Comparison of ENCODE assay signal across 18 mouse cellular contexts in the genomic region with DNA sequence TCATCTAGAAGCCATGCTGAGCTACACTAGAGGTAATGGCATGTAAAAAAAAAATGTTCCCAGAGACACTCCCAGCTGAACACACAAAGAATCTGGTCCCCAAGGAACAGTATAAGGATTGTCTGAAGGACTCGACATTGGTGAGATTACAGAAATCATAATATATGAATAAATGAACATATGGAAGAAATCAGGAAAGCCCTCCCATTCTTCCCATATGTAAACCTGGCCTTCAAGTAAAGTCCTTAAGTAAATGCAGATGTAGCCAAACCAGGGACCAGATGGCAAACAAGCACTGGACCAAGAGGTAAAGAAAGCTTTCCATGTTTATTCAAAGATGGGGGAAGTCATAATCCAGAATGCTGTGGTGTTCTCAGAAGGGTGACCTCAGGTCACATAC.
DNase-seq lines count a peak whose midpoint lies in the region; ATAC-seq and TF ChIP-seq lines count a peak whose summit lies in the region.
"Had no signal": no experiment of that assay in that cellular context is flagged by ENCODE, and none has a peak within 500 bp of the region (broad histone marks: within the 10 kb centered on the region; RNA-seq: fewer than 3 reads in every experiment).

No protein-coding gene starts in this region.

- no peaks in the 10 kb centered on the region for H3K9me3 ChIP-seq in heart, embryonic 11.5 days (replicated peaks; ENCODE audit: control insufficient read depth, low read length)
- no peaks in the 10 kb centered on the region for H3K9me3 ChIP-seq in embryonic facial prominence, embryonic 11.5 days (replicated peaks; ENCODE audit: control insufficient read depth, low read length)
- no peaks in the 10 kb centered on the region for H3K9me3 ChIP-seq in limb, embryonic 11.5 days (ENCODE audit: control insufficient read depth, low read length)
- H3K9me3 ChIP-seq in kidney, embryonic 15.5 days (replicated peaks), result no peaks in the 10 kb centered on the region
- H3K9me3 ChIP-seq: liver, embryonic 13.5 days; megakaryocyte, embryonic 14.5 days had no signal

- WGBS in heart, embryonic 11.5 days (ENCODE audit: insufficient replicate concordance), result 59% methylated on average over 1 of the region's 1 CpGs
- 48% methylated on average over 1 of the region's 1 CpGs for whole genome bisulfite sequencing in heart, adult 2 months
- WGBS in embryonic facial prominence, embryonic 11.5 days, result 28% methylated on average over 1 of the region's 1 CpGs
- WGBS in limb, embryonic 11.5 days, result 26% methylated on average over 1 of the region's 1 CpGs
- WGBS in kidney, embryonic 15.5 days, result 56% methylated on average over 1 of the region's 1 CpGs

- no peak overlapping the region for H3K9ac ChIP-seq in heart, embryonic 11.5 days (ENCODE audit: low read depth, low read length)
- no peak overlapping the region for H3K9ac ChIP-seq in heart, adult 2 months (ENCODE audit: low read depth, low read length)
- H3K9ac ChIP-seq in embryonic facial prominence, embryonic 11.5 days (replicated peaks; ENCODE audit: low read length), result no peak overlapping the region
- no peak overlapping the region for H3K9ac ChIP-seq in limb, embryonic 11.5 days (ENCODE audit: low read length)
- no peak overlapping the region for H3K9ac ChIP-seq in kidney, embryonic 15.5 days
- H3K9ac ChIP-seq: liver, embryonic 13.5 days had no signal

- DNase-seq in heart, adult 2 months, result no peak
- peak; percentile 55 for DNase-seq in 3T3-L1 (ENCODE audit: low read depth, low spot score)
- peak; percentile 86 for DNase-seq in embryonic facial prominence, embryonic 11.5 days (ENCODE audit: low spot score)
- peak; percentile 52 for DNase-seq in limb, embryonic 11.5 days (ENCODE audit: low spot score)
- no peak for DNase-seq in right cerebral cortex, postnatal 14 days
- DNase-seq in gastrocnemius, adult 8-10 months (ENCODE audit: low spot score in 2 of 2), result no peak
- DNase-seq: cerebellum, adult 11 months; cerebellum, postnatal 36 days; heart, postnatal 14 days; kidney, postnatal 10 days; layer of hippocampus, adult 9-11 months; liver, embryonic 13.5 days; lung, postnatal 10 days; thymus, postnatal 4 days had no signal

- intact Hi-C loops in heart, adult 2 months (cut with DNase I), result no loop called here

- no peaks in the 10 kb centered on the region for H3K79me2 ChIP-seq in heart, adult 2 months (replicated peaks; ENCODE audit: control insufficient read depth, insufficient read depth, low read length)

- no peak for TF ChIP-seq CTCF in heart, adult 2 months (IDR thresholded peaks at IDR 0.05)

- H3K4me2 ChIP-seq in heart, embryonic 11.5 days, result no peak overlapping the region
- H3K4me2 ChIP-seq in embryonic facial prominence, embryonic 11.5 days (ENCODE audit: low read depth, low read length), result no peak overlapping the region
- no peak overlapping the region for H3K4me2 ChIP-seq in limb, embryonic 11.5 days (ENCODE audit: low read depth, severe bottlenecking)
- no peak overlapping the region for H3K4me2 ChIP-seq in kidney, embryonic 15.5 days
- H3K4me2 ChIP-seq: liver, embryonic 13.5 days had no signal

- no peaks in the 10 kb centered on the region for H3K27me3 ChIP-seq in heart, embryonic 11.5 days (ENCODE audit: control insufficient read depth, insufficient read depth, low read length)
- H3K27me3 ChIP-seq in heart, adult 2 months (ENCODE audit: control insufficient read depth, insufficient read depth, low read length), result no peaks in the 10 kb centered on the region
- H3K27me3 ChIP-seq in embryonic facial prominence, embryonic 11.5 days (ENCODE audit: control insufficient read depth, insufficient read depth, low read length), result no peaks in the 10 kb centered on the region
- no peaks in the 10 kb centered on the region for H3K27me3 ChIP-seq in limb, embryonic 11.5 days (ENCODE audit: control insufficient read depth, insufficient read depth, low read length)
- no peaks in the 10 kb centered on the region for H3K27me3 ChIP-seq in kidney, embryonic 15.5 days
- H3K27me3 ChIP-seq: liver, embryonic 13.5 days; Patski had no signal

- no peak for TF ChIP-seq EP300 in heart, adult 2 months (IDR thresholded peaks at IDR 0.05; ENCODE audit: insufficient read depth, low read depth, low read length)

- TF ChIP-seq POLR2A in heart, adult 2 months (IDR thresholded peaks at IDR 0.05; ENCODE audit: insufficient read depth, low read depth, low read length), result no peak

- peaks cover 24% of the 10 kb centered on the region for H3K4me1 ChIP-seq in heart, embryonic 11.5 days (ENCODE audit: control insufficient read depth, insufficient read depth, low read length)
- peaks cover 5% of the 10 kb centered on the region for H3K4me1 ChIP-seq in heart, adult 2 months (ENCODE audit: control insufficient read depth, insufficient read depth, low read length)
- H3K4me1 ChIP-seq in embryonic facial prominence, embryonic 11.5 days (ENCODE audit: control insufficient read depth, insufficient read depth, low read length), result peaks cover 8% of the 10 kb centered on the region; the same call in 1 of the 2 replicates
- H3K4me1 ChIP-seq in limb, embryonic 11.5 days (ENCODE audit: control insufficient read depth, insufficient read depth, low read length), result peaks cover 25% of the 10 kb centered on the region
- H3K4me1 ChIP-seq in kidney, embryonic 15.5 days, result peaks cover 18% of the 10 kb centered on the region
- H3K4me1 ChIP-seq: liver, embryonic 13.5 days; megakaryocyte, embryonic 14.5 days had no signal

- H3K4me3 ChIP-seq in heart, embryonic 11.5 days (ENCODE audit: low read depth, low read length), result no peak overlapping the region
- H3K4me3 ChIP-seq in heart, adult 2 months, result no peak overlapping the region
- no peak overlapping the region for H3K4me3 ChIP-seq in embryonic facial prominence, embryonic 11.5 days (ENCODE audit: low read depth, low read length)
- no peak overlapping the region for H3K4me3 ChIP-seq in limb, embryonic 11.5 days (ENCODE audit: low read depth, low read length)
- no peak overlapping the region for H3K4me3 ChIP-seq in kidney, embryonic 15.5 days (replicated peaks)
- H3K4me3 ChIP-seq: liver, embryonic 13.5 days; megakaryocyte, embryonic 14.5 days had no signal

- no peaks in the 10 kb centered on the region for H3K36me3 ChIP-seq in heart, embryonic 11.5 days (ENCODE audit: control insufficient read depth, insufficient read depth, low read length)
- H3K36me3 ChIP-seq in heart, adult 2 months (ENCODE audit: control insufficient read depth, insufficient read depth, low read length), result no peaks in the 10 kb centered on the region
- no peaks in the 10 kb centered on the region for H3K36me3 ChIP-seq in embryonic facial prominence, embryonic 11.5 days (replicated peaks; ENCODE audit: control insufficient read depth, insufficient read depth, low read depth, low read length)
- H3K36me3 ChIP-seq in limb, embryonic 11.5 days (ENCODE audit: control insufficient read depth, insufficient read depth, low read length), result no peaks in the 10 kb centered on the region
- no peaks in the 10 kb centered on the region for H3K36me3 ChIP-seq in kidney, embryonic 15.5 days
- H3K36me3 ChIP-seq: liver, embryonic 13.5 days had no signal

- ATAC-seq in heart, embryonic 11.5 days (replicated peaks; ENCODE audit: insufficient number of reproducible peaks, low FRiP score, low TSS enrichment), result no peak
- ATAC-seq in embryonic facial prominence, embryonic 11.5 days (replicated peaks; ENCODE audit: insufficient number of reproducible peaks, low FRiP score, low TSS enrichment, low read depth), result peak; percentile 45; the same call in 1 of the 2 replicates
- peak; percentile 38 for ATAC-seq in limb, embryonic 11.5 days (ENCODE audit: insufficient number of reproducible peaks, low FRiP score, low TSS enrichment, low read depth)
- ATAC-seq in kidney, embryonic 15.5 days (replicated peaks; ENCODE audit: low FRiP score), result no peak
- ATAC-seq: Patski had no signal

- H3K27ac ChIP-seq in heart, embryonic 11.5 days (ENCODE audit: low read depth, low read length), result peak overlapping the region; percentile 46; the same call in 1 of the 2 replicates
- H3K27ac ChIP-seq in heart, adult 2 months, result no peak overlapping the region
- H3K27ac ChIP-seq in embryonic facial prominence, embryonic 11.5 days (replicated peaks; ENCODE audit: low read depth, low read length), result peak overlapping the region; percentile 61; the same call in 1 of the 2 replicates
- peak overlapping the region; percentile 85 for H3K27ac ChIP-seq in limb, embryonic 11.5 days (replicated peaks; ENCODE audit: low read depth, low read length)
- H3K27ac ChIP-seq in kidney, embryonic 15.5 days, result no peak overlapping the region
- H3K27ac ChIP-seq: liver, embryonic 13.5 days had no signal

Comparison
In these comparisons a context has a peak if more than half of its experiments do, and no peak if none do; other contexts are left out.
1. H3K27ac ChIP-seq: peak in heart, embryonic 11.5 days (single experiment), embryonic facial prominence, embryonic 11.5 days (single experiment) and limb, embryonic 11.5 days (single experiment); none in heart, adult 2 months (single experiment) and kidney, embryonic 15.5 days (single experiment).
2. ATAC-seq: peak in embryonic facial prominence, embryonic 11.5 days (single experiment) and limb, embryonic 11.5 days (single experiment); none in heart, embryonic 11.5 days (single experiment) and kidney, embryonic 15.5 days (single experiment).
3. DNase-seq: peak in 3T3-L1 (single experiment), embryonic facial prominence, embryonic 11.5 days (single experiment) and limb, embryonic 11.5 days (single experiment); none in heart, adult 2 months (0 of 2), right cerebral cortex, postnatal 14 days (single experiment) and gastrocnemius, adult 8-10 months (0 of 2).